Mouse (Mus musculus) retina, embryonic 14.5 days (tissue): ENCODE measurements at regions not wholly inside any gene's neighbourhood (a gene's known extent, or its start where the extent isn't known, plus 50 kb on each side); places are given as distances from the start of the nearest gene placed in this dataset.
A peak's percentile ranks its signal among the peaks of the same experiment; 100 is the strongest.

Source experiments
- DNase-seq: peaks from one replicate; pipeline ENCODE4 v3.0.0-alpha.2; 2015; ENCODE audit warnings: low spot score

GRCm38 (mm10) chr15:49555793-49556192 is 4328.9 kb upstream of the Gm7489 start:
- peak; percentile 4 for DNase-seq

- no peak for DNase-seq
These were observed 4324.3 kb upstream of the Gm7489 start for GRCm38 (mm10) chr15:49560401-49560800.

GRCm38 (mm10) chr15:49588851-49589250 is 4295.9 kb upstream of the Gm7489 start:
- no peak for DNase-seq

- DNase-seq: peak; percentile 1
These were observed 4270.8 kb upstream of the Gm7489 start for GRCm38 (mm10) chr15:49613865-49614264.

GRCm38 (mm10) chr15:49647361-49647760 is 4237.3 kb upstream of the Gm7489 start:
- no peak for DNase-seq

- peak; percentile 11 for DNase-seq
These were observed 4234.0 kb upstream of the Gm7489 start for GRCm38 (mm10) chr15:49650549-49651180.

GRCm38 (mm10) chr15:49653728-49654127 is 4231.0 kb upstream of the Gm7489 start:
- no peak for DNase-seq

GRCm38 (mm10) chr15:49664834-49665565 is 4219.7 kb upstream of the Gm7489 start:
- DNase-seq: no peak
